In the genomic region with DNA sequence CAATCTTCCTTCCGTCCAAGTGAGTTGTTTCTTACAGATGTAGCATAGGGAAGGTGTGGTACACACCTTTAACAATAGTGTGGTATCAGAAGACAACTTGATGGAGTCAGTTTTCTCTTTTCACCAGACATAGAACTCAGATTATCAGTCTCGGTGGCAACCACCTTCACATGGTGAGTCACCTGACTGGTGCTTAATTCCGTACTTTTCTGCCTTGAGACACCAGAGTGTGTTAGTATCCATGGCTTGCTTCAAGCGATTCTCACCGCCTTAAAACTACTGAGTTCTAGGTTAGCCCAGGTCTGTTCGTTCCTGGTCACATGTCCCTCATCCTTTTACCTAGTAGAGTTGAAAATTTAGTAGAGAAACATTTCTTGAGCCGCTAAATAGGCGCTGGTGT, we compare ENCODE assay signal across 8 mouse cellular contexts. TPM values are rescaled to one million over a fixed set of nuclear protein-coding genes. Genes with fewer than 3 reads are reported as not detected.
DNase-seq lines count a peak whose midpoint lies in the region; ATAC-seq and TF ChIP-seq lines count a peak whose summit lies in the region.

No protein-coding gene starts in this region.

- TF ChIP-seq POLR2A in myocyte (IDR thresholded peaks at IDR 0.05; ENCODE audit: insufficient read length, low read depth), result no peak

- TF ChIP-seq CTCF in left cerebral cortex, adult 2 months (IDR thresholded peaks at IDR 0.05), result no peak

- ATAC-seq in common myeloid progenitor, adult 5-6 weeks (replicated peaks; ENCODE audit: low read depth, poor library complexity, severe bottlenecking), result peak; percentile 18
- no peak; the same call in 1 of the 2 replicates for ATAC-seq in intestine, embryonic 14.5 days (replicated peaks; ENCODE audit: low FRiP score, low TSS enrichment, low read depth)

- H3K4me1 ChIP-seq in intestine, embryonic 14.5 days (replicated peaks; ENCODE audit: control insufficient read depth, insufficient read depth, low read length), result peaks cover 13% of the 10 kb centered on the region

- 12% methylated on average over 8 of the region's 8 CpGs for WGBS in intestine, embryonic 14.5 days

- peak overlapping the region; percentile 95 for H3K27ac ChIP-seq in left cerebral cortex, adult 2 months
- H3K27ac ChIP-seq in intestine, embryonic 14.5 days (ENCODE audit: low read depth), result no peak overlapping the region

- no peaks in the 10 kb centered on the region for H3K9me3 ChIP-seq in intestine, embryonic 14.5 days (ENCODE audit: control insufficient read depth, low read length)

- H3K79me2 ChIP-seq in myocyte (ENCODE audit: control insufficient read depth, insufficient read depth), result peaks cover 21% of the 10 kb centered on the region

- H3ac ChIP-seq in myocyte (ENCODE audit: control insufficient read depth, insufficient read length), result peak overlapping the region; percentile 29

- H3K4me2 ChIP-seq in intestine, embryonic 14.5 days (ENCODE audit: low read length), result peak overlapping the region; percentile 94
- H3K4me2 ChIP-seq in myocyte (ENCODE audit: low read depth), result peak overlapping the region; percentile 91

- peak overlapping the region; percentile 80 for H3K4me3 ChIP-seq in left cerebral cortex, adult 2 months
- H3K4me3 ChIP-seq in intestine, embryonic 14.5 days (ENCODE audit: low read depth, low read length), result peak overlapping the region; percentile 81
- H3K4me3 ChIP-seq in myocyte, result peak overlapping the region; percentile 81

- no peaks in the 10 kb centered on the region for H3K27me3 ChIP-seq in intestine, embryonic 14.5 days (replicated peaks; ENCODE audit: control insufficient read depth, insufficient read depth, low read length)
- no peaks in the 10 kb centered on the region for H3K27me3 ChIP-seq in myocyte (ENCODE audit: control insufficient read depth, insufficient read depth, insufficient read length)

- peaks cover 10% of the 10 kb centered on the region; the same call in 1 of the 2 replicates for H3K36me3 ChIP-seq in intestine, embryonic 14.5 days (ENCODE audit: control insufficient read depth, insufficient read depth, low read length)
- H3K36me3 ChIP-seq in myocyte (ENCODE audit: control insufficient read depth, insufficient read depth), result no peaks in the 10 kb centered on the region

- intact Hi-C loops in left cerebral cortex, adult 2 months (cut with DNase I), result loop anchor here (5.0 kb wide), 1 partner anchor 104 kb away; no protein-coding TSS in a partner anchor
- intact Hi-C loops in left cerebral cortex, postnatal 14 days (cut with DNase I), result no loop called here

- no peak for DNase-seq in left cerebral cortex, adult 2 months (ENCODE audit: extremely low spot score in 1 of 2, low spot score in 2 of 2)
- DNase-seq in left cerebral cortex, postnatal 14 days (ENCODE audit: low spot score in 2 of 2), result no peak
- no peak for DNase-seq in intestine, embryonic 14.5 days (ENCODE audit: low spot score)
- no peak for DNase-seq in natural killer cell, adult 2 months (ENCODE audit: low spot score in 2 of 2)
- no peak for DNase-seq in kidney, postnatal 4 days
- DNase-seq in kidney, postnatal 36 days, result no peak

- peak overlapping the region; percentile 61 for H3K9ac ChIP-seq in intestine, embryonic 14.5 days (ENCODE audit: low read length)

TF ChIP-seq in myocyte, 11 proteins besides CTCF, POLR2A, EP300 and RAD21:
- TF ChIP-seq E2F4 (IDR thresholded peaks at IDR 0.05; ENCODE audit: insufficient read depth) (no peak), USF1 (IDR thresholded peaks at IDR 0.05; ENCODE audit: low read depth) (peak; percentile 40)

RNA-seq across cellular contexts. Expression of gene Chpf2, which starts 0.4 kb away (rescaled TPM):
- total RNA-seq in left cerebral cortex, adult 2 months (2021), result 10 to 100 TPM; 72.6 to 78.4 TPM
- 10 to 100 TPM; 65.1 to 73.8 TPM for total RNA-seq in left cerebral cortex, postnatal 14 days (2021)
- total RNA-seq in common myeloid progenitor, adult 5-6 weeks (2017), result 12.3 and 13.3 TPM in 2 replicates
- 8.6 and 10.6 TPM in 2 replicates for polyA plus RNA-seq in intestine, embryonic 14.5 days (2014; fragmentation: Nextera tagmentation; extraction: Ambion mirVana)
- 39.5 TPM for polyA plus RNA-seq in myocyte (2012; fragmentation: generic; extraction: Trizol)

RNA-seq across cellular contexts. Expression of gene Abcf2, which starts 8.8 kb away (rescaled TPM):
- total RNA-seq in left cerebral cortex, adult 2 months (2021), result 10 to 100 TPM; 82.4 to 89.0 TPM
- total RNA-seq in left cerebral cortex, postnatal 14 days (2021), result 10 to 100 TPM; 62.0 to 64.8 TPM
- 107 and 119 TPM in 2 replicates for total RNA-seq in common myeloid progenitor, adult 5-6 weeks (2017)
- 97.6 and 98.4 TPM in 2 replicates for polyA plus RNA-seq in intestine, embryonic 14.5 days (2014; fragmentation: Nextera tagmentation; extraction: Ambion mirVana)
- 137 TPM for polyA plus RNA-seq in myocyte (2012; fragmentation: generic; extraction: Trizol)

RNA-seq across cellular contexts. Expression of gene 4931409K22Rik, which starts 29.5 kb away (rescaled TPM):
- total RNA-seq in left cerebral cortex, adult 2 months (2021), result under 1 TPM in 1 of 2 experiments, not detected in 1; 0.14 TPM
- under 1 TPM in 1 of 2 experiments, not detected in 1; 0.13 TPM for total RNA-seq in left cerebral cortex, postnatal 14 days (2021)
- total RNA-seq in common myeloid progenitor, adult 5-6 weeks (2017), result not detected in 2 replicates
- polyA plus RNA-seq in intestine, embryonic 14.5 days (2014; fragmentation: Nextera tagmentation; extraction: Ambion mirVana), result 0.15 TPM in 1 of 2 replicates, not detected in the other
- polyA plus RNA-seq in myocyte (2012; fragmentation: generic; extraction: Trizol), result not detected

RNA-seq across cellular contexts. Expression of gene Smarcd3, which starts 38.1 kb away (rescaled TPM):
- 10 to 100 TPM; 90.4 to 97.4 TPM for total RNA-seq in left cerebral cortex, adult 2 months (2021)
- total RNA-seq in left cerebral cortex, postnatal 14 days (2021), result 100 to 1,000 TPM; 102 to 110 TPM
- total RNA-seq in common myeloid progenitor, adult 5-6 weeks (2017), result 0.09 TPM in 1 of 2 replicates, not detected in the other
- 26.2 and 27.5 TPM in 2 replicates for polyA plus RNA-seq in intestine, embryonic 14.5 days (2014; fragmentation: Nextera tagmentation; extraction: Ambion mirVana)
- polyA plus RNA-seq in myocyte (2012; fragmentation: generic; extraction: Trizol), result 128 TPM

RNA-seq across cellular contexts. Expression of gene Asb10, which starts 45.3 kb away (rescaled TPM):
- not detected for total RNA-seq in left cerebral cortex, adult 2 months (2021)
- under 1 TPM; 0.15 to 0.30 TPM for total RNA-seq in left cerebral cortex, postnatal 14 days (2021)
- 0.69 TPM in 1 of 2 replicates, not detected in the other for total RNA-seq in common myeloid progenitor, adult 5-6 weeks (2017)
- 0.28 and 0.32 TPM in 2 replicates for polyA plus RNA-seq in intestine, embryonic 14.5 days (2014; fragmentation: Nextera tagmentation; extraction: Ambion mirVana)
- 0.77 TPM for polyA plus RNA-seq in myocyte (2012; fragmentation: generic; extraction: Trizol)
